Mouse (Mus musculus) spleen, adult 18-20 months (tissue): ENCODE results near the gene Usp7.

Experiments
- DNase-seq, 2 experiments: peaks; one replicate each; pipeline ENCODE4 v3.0.0; 2022; ENCODE audit warnings: mixed read lengths in 2 of 2

Usp7 gene

DNA sequence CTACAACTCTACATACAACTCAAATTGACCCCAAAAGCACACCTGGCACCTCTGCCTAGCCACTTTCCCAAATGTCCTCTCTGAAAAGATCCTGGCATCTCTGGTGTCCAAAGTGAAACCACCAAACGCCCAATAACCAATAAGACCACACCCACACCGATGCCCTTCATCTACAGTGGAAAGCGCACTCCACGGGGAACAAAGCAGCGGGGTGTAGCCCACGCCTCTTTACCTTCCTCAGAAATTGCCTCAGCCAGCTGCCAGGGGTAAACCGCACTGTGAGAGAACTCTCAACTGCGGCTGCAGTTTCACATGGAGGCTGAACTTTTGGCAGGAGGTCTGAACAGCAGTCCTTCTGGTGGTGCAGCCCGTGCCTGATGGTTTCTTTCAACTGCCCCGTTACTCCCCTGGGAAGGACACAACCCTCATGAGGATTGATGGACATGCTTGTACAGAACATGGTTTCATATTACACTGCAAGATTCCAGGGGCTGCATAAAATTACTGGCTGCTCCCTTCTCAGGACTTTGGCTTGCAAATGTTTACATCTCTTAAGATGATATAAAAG, 76.5 kb downstream of the Usp7 start:
- DNase-seq = no peak

DNA sequence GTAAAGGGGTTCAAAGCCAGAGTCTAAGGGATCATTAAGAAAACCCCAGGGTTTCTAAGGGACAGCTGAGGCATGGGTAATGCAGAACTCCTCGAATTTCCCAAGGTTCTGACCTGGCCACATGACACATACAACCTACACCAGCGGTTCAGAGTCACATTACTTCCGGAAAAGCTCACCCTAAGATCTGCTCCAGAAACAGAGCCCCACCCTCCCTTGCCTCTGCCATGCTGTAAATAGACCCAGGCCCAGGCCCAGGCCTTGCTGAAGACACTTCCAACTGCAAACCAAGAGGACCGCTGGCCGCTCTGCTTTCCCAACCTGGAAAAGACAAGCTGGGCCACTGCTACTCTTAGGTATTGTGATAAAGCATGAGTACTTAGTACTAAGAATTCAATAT, 77.3 kb downstream of the Usp7 start:
- no peak for DNase-seq

DNA sequence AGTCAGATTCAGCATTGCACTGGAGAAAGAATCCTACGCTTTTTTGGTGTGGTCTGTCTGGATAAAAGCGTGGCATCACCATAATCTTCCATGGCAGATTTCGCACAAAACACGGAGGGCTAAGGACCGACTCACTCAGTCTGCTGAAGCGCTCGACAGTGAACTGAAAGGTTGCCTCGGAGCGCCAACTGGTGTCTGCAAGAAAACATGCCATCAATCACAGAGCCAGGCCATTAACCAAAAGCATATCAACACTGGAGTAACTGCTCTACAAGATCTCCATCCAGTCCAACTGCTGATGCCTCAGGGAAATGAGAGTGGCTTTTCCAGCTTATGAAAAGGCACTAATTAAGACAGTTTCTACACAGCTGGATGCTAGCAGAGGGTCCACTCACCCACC, 80.1 kb downstream of the Usp7 start:
- DNase-seq = no peak

DNA sequence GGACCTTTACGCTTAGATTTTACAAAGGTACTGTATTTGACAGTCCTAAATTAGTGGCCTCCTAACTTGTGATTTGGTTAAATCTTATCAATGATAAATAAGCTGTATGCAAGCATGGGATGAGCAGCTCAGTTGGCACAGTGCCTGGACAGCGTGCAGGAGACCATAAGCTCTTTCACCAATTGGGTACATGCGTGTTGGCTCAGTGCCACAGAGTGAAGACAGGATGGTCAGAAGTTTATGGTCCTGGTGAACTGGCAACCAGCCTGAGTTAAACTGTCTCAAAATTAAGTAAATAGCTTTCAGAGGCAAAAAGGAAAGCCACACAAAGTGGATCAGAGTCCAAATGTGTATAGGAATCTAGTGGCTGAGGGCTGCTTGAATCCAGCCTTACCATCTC, 91.5 kb downstream of the Usp7 start:
- DNase-seq = no peak

DNA sequence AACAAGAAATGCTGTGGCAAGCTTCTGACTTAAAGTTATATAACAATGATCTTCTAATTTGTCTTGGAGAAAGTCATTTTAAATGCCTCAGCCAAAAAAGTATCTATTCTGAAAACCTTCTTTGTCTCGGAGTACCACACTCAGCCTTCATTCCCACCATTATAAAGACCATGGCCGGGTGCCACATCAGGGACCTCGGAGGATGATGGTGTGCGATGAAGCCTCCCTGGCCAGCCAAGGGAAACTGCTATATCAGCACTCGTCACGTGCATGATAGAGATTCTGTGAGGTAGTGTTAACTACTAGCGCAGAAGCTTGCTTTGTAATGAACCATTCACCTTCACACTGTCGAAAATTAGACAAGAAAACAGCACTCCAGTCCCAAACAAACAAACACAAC, 92.6 kb downstream of the Usp7 start:
- no peak for DNase-seq

DNA sequence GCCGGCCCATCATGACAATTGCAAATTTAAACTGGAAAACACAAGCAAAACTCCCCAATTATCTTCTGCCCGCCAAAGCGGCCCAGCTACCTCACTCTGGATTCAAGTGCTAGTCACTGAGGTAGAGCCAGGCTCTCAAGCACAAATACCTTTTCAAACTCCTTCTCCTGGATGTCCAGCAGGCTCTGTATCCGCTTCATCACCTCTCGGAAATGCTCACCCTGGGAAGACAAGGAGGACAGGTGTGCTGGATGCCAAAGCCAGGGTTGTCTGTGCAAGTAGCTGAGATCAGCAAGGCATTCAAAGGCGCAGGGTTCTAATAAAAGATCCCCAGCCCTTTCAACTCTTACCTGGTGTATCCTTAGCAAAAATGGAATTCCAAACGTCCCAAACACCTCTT, 100.9 kb downstream of the Usp7 start:
- DNase-seq = no peak

DNA sequence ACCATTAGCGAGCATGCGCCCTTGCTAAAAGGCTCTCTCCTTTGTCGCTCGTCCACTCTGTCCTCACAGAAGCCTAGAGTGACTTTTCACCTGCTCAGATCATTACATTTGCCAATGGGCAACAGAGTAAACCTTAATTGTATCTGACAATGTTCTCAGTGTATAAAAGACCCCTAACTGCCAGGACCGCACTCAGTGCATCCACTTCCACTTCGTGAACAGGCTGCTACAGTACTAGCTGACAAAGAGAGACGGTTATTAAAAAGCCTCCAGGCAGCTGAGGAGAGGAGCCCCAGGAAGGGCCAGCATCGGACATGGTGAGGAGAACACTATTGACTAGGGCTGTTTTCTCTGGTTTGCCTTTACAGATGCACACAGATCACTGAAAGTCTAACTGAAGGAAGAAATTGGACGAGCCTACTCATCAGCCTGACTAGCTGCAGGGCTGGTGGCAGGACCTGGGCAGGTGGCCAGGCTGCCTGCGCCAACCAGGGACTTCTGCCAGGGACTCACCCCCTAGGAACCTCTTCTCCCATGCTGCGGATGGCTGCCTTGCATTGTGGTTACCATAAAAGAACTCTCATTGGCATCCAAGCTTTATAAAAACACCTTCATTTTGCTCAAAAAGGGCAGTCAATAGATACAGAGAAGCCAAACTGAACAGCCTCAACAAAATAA, 102.0 kb downstream of the Usp7 start:
- no peak for DNase-seq

DNA sequence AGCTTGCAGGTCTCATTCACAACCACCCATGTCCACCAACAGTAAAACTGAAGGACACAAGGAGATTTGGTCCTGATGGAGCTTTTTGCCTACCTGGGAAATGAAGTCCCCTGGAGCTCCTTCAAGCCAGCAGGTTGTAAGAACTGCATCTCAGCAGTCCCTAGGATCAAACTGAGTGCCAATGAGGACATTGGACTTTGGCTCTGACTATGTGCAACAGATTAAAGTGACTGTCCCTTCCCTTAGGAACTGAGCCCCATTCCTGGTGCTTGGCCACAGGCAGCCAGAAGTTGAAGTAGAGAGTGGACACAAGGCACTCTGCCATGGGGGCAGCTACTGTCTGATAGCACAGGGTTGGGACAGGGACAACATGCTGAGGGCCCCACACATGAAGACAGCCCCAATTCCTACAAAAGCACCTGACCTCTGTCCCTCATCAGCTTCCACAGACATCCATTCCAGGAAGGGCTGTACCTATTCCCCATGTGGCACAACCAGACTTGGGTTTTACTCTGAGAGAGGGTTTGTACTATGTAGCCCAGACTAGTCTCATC, 104.5 kb downstream of the Usp7 start:
- no peak for DNase-seq

DNA sequence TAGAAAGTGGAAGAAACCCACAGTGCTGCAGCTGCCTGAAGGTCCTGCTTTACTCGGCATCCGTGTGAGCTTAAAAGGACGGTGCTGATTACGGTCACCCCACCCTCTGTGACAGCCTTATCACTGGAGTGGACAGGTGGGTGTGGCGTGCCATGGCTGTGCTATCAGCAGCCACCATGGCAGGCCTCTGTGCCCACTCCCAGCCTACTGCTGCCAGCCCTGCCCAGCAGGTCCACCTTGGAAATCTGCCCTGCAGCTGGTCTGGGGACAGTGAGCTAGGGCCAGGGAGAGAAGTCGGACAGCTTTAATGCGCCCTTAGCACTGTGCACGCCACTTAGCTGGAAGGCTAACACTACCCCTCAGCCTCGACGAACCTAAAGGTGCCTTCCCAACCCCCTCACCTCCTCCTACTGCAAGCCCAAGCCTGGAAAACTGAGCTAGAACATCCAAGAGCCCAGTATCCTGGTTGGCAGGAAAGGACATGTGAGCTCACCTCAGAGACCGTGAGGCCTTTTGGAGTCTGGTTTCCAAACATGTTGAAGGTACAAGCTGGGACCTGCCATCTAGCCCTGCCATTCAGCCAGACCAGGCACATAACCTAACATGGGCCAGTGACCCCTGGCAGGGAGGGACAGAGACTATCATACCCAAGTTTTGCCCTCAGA, 105.1 kb downstream of the Usp7 start:
- DNase-seq = no peak

DNA sequence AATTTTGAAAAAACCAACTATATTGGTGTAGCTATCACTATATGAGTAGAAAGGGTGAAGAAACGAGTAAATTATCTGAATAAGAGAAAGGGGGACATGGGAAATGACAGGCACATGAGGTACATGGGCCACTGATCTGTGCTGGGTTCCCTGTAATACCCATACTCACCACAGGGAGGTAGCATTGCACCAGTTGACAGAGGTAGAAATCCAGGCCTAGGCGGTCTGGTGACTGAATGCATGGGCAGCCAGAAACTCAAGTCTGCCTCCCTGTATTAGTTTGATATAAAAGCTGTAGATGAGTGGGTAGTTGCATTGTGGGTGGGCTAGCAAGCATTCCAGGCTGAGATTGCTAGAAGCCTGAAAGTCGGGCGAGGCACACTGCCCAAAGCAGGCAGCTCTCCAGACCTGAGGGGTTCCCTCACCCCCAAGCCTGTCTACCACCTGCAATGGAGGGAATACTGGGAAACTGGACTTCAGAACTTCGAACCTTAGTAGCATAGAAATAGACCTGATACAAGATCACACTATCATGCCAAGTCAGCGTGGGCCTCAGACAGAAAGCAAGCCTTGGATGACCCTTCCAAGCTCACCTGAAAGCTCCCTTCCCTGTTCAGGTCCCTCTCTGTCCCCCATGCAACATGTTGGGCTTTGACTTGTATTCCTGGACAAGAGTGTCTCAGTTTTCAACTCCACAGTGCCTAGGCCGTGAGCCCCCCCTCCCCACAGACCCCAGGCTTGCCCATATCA, 105.8 kb downstream of the Usp7 start:
- DNase-seq = peak; percentile 38 to 71

DNA sequence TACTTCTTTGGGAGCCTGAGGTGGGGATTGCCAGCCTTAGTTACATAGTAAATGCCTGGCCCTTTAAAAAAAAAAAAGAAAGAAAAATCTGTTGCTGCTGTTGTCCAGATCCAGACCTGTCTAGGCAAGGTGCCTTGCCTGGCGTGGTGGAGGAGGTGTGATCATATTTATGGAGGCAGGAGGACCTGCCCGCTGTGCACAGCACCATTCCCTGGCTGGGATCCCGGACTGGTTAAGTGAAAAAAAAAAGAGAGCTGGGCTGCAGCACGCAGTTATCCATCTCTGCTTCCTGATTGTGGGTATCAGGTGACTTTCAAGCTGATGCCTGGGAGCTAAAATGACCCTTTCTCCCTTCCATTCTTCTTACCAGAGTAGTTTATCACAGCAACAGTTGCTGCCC, 107.0 kb downstream of the Usp7 start:
- DNase-seq = no peak

DNA sequence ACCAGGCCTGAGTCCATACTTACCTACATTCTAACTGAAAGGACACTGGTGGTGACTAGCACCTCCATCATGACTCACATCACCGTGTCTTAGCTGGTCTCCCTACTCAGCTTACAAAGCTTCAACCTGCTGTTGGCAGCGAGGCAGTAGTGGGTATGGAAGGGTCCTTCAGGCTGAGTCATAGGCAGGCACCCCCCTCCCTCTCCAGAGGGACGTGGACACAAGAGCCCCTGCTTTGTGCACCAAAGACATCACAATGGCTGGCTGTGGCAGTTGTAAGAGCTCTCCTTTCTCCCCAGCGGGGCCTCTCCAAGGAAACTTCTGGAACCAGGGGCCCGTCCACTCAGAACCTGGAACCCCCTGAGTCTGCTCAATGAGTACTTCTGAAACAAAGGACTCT, 111.6 kb downstream of the Usp7 start, which contains the start of gene Gm5767:
Gene Gm5767 (plus strand): TSS at position 301 of the 400 bp plus-strand sequence.
- no peak for DNase-seq

DNA sequence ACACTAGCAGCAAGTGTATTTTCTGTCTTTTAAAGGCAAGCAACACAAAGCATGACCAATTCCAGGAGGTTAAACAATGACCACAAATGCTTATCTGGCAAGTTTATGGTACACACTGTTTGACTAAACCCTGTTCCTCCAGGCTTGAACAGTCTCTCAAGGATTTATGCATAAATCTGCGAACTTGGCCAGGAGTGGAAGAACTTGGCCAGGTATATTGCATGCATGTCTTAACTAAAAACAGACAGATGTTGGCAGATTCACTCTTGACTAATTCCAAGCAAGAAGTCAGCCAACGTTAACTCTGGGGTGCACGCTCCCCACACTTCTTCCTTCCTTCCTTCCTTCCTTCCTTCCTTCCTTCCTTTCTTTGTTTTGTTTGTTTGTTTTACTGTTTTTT, 112.3 kb downstream of the Usp7 start:
- DNase-seq = no peak

DNA sequence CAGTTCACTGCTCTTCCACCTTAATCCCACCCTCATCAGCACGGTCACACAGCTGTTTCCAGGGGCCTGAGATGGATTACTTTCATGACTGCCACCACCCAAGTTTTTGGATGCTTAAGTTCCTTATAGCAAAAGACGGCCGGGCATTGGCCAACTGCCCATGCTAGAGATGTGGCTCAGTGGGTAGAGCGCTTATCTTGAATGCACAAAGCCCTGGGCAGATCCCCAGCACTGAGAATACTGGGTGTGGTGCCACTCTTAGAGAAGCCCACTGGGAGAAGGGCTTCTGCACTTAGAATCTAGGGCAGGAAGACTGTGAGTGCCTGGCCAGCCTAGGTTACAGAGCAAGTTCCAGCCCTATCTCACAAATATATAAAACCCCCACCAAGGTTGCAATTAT, 113.4 kb downstream of the Usp7 start:
- no peak for DNase-seq

DNA sequence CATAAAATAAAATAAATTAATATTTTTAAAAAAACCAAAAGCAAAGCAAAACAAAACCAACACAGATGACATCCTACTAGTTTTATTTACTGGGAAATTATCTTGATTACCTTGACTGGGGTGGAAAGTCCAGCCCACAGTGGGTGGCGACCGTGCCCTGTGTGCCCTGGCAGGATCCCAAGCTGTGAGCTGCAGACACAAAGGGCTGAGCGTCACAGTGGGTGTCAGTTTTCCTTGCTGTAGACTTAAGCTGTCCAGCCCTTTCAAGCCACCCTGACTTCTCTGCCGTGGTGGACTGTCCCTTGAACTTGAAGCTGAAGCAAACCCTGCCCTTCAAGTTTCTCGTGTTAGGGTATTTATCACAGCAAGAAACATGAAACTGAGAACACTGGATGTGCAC, 114.1 kb downstream of the Usp7 start:
- no peak for DNase-seq

DNA sequence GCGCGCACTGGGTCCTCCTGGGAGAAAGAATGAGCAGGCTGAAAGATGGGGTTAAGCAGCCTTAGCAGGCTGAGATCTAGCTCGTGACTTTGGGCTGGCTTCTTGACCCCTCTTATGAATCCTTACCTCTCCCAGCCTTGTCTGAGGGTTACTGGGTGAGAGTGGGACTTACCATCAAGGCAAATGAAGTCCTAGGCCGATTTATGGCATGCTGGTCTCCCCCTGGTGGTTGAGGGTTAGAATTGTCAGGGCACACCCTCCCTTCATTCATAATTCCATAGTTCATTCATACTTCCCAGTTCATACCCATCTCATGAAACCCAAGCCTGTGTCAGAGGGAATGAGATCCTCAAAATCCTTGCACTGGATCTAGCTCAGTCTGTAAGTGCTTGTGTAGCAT, 115.3 kb downstream of the Usp7 start:
- peak in 1 of 2 experiments; percentile 51 for DNase-seq

DNA sequence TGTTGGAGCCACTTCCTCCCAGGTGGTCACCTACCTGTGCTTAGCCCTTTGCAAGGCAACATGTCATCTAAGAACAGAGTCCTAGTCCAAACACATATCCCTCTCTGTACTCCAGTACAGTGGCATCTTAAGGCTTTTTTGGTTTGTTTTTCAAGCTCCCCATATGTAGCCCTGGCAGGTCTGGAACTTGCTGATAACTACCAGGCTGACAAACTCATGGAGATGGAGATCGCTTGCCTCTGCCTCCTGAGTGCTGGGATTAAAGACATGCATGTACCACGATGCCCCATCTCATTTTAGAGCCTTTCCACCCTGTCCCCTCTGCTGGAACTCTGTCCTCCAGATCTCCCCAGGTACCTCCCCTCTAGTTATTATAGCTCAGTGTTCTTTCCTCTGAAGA, 115.9 kb downstream of the Usp7 start:
- DNase-seq = no peak

DNA sequence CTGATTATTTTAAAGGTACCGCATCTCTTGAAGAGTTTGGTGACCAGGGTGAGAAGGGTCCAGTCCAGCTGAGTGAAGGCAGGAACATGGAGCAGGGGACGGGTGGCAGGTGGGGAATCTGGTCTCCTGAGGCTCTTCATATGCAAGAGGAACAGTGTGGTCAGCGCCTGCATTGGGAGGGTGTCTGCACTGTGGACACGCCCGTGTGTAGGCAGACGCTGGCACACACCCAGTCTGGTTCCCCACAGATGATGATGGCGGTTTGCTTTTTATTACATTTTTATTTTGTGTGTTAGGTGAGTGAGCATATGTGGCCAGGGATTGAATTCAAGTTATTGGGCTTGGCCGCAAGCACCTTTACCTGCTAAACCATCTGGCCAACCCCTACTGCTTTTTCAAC, 116.5 kb downstream of the Usp7 start:
- DNase-seq = no peak

DNA sequence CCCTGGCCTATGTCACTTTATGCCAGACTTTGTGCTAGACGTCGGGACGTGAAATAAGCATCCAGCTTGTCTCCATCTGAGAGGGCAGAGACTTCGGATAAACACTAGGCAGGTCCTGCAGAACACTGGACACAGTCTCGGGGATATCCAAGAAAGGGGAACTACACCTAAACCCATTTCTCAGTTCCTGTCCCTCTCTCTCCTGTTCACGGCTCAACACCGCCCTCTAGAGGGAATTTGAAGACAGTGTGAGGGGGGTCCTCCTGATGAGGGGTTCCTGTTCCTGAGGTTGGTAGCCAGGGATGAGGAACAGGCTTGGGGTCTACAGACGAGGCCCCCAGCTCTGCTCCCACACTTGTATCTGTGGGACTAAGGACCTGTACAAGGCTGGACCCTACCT, 117.9 kb downstream of the Usp7 start:
- peak; percentile 45 to 54 for DNase-seq

DNA sequence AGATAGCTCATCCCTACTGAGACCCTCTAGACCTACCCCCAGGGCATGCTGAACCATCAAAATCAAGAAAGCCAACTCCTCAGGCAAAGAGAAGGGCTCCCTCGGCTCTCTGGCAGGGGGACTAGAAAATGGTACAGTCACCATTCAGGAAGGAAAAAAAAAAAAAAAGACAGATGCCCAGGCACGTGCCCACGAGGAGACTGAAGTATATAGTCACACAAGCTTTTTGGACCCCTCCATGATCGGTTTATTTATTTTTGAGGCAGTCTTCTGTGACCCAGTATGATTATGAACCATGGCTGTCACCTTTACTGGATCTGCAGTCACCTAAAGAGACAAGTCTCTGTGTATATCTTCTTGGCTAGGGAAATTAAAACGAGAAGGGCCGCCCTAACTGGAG, 118.8 kb downstream of the Usp7 start:
- no peak for DNase-seq

DNA sequence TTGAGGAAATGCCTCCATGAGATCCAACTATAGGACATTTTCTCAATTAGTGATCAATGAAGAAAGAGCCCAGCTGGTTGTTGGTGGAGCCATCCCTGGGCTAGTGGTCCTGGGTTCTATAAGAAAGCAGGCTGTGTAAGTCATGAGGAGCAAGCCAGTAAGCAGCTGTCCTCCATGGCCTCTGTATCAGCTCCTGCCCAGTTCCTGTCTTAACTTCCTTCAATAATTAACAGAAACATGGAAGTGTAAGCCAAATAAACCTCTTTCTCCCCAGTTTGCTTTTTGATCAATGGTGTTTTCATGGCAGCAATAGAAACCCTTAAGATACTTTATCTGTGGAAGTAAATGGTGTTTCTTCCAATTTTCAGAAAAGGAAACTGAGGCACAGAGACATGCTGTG, 119.3 kb downstream of the Usp7 start:
- DNase-seq = no peak

DNA sequence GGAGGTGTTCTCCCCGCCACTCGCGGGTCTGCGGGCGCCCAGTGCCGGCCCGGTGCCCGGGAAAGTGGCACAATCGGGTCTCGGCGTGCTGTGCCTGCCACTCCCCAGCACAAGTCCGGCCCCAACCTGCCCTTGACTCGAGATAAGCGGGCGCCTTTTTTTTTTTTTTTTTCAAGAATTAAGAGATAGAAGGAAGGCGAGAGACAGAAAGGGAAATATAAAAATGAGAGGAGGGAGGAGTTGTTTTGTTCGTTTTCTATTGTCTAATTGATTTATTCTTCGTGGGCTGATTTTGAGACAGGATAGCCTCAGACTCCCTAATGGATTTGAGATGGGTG, 119.8 kb downstream of the Usp7 start:
- DNase-seq = no peak

DNA sequence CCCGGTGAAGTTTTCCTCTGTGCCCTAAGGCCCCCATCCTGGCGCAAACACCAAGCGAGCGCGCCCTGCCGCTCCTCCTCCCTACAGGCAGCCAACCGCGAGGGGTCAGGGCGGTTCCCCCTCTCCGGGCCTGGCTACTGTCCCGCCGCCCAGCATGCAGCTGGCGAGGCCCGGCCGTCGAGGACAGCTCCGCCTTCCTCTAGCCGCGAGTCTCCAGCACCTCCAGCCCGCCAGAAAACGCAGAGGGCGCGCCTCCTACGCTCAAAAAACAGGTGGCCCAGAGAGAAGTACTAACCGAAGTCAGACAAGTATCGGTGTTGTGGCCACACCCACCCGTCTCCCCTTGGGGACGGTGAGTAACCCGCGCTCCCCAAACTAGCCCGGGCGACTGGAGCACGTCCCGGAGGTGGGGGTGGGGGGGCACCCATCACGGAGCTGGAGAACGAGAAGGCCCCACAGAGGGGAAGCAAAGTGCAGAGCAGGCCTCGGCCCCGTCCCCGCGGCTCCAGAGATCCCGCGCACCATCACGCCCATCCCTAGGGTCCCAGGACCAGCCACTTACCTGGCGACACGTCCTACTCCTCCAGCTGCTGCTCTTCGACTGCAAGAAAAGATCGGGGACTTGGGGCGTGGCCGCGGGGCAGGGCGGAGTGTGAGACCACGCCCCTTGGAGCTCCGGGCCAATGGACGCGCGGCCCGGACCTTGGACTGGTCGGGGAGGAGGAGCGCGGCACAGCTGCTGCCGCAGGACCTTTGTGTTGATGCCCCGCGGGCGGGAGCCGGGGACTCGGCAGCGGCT, 120.4 kb downstream of the Usp7 start, which contains the start of gene Carhsp1:
Gene Carhsp1 (minus strand): TSS at position 605 of the 799 bp plus-strand sequence.
- peak; percentile 94 for DNase-seq
